Mouse (Mus musculus): ENCODE measurements around the gene Cnn3.

DNA sequence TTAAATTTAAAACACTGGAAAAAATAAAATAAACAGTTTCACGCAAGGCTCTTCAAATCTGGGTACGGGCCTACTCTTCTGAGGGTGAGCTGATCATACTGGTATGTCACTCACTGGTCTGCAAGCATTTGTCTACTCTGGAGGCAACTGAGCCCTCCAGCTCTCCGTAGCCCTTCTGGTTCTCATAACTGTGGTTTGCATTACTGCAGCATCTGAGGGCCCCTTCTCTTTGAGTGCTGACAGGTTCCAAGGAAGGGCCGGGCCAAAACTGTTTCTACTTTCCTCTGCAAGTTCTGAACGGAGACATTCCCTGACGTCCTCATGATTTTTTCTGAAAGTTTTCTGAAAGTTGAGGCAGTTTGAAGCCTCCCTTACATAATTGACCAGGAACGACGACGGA lies 18.9 kb upstream of the Cnn3 start:
- TF ChIP-seq CTCF (IDR thresholded peaks at IDR 0.05; ENCODE audit: insufficient read depth, low read depth, low read length) (no peak), POLR2A (IDR thresholded peaks at IDR 0.05; ENCODE audit: insufficient read depth, low read depth, low read length) (no peak)

All from olfactory bulb, adult 2 months (tissue).